Mouse (Mus musculus) gonadal fat pad, adult 2 months (tissue): Measurements from ENCODE around the gene Rep15. TPM values are rescaled to one million over a fixed set of nuclear protein-coding genes. Genes with fewer than 3 reads are reported as not detected.

ENCODE experiments used
- polyA plus RNA-seq: library from polyadenylated mRNA; depleted of rRNA; stranded (reverse); fragments of >200 nt; gene quantifications from 2 replicates; pipeline ENCODE4 v1.2.3, GENCODE M21; 2012; rRNA removed

Rep15 gene
- polyA plus RNA-seq, 1 experiment = 0.65 TPM

Other genes with a start within 250 kb of the Rep15 start
- gene Arntl2, start 236.5 kb upstream of the Rep15 start, polyA plus RNA-seq = 3.1 and 7.5 TPM in 2 replicates
- 0.32 and 1.7 TPM in 2 replicates for gene Smco2, start 182.5 kb upstream of the Rep15 start, polyA plus RNA-seq
- gene Ppfibp1, start 144.1 kb upstream of the Rep15 start, polyA plus RNA-seq = 25.5 and 27.2 TPM in 2 replicates
- gene 1700034J05Rik, start 78.2 kb upstream of the Rep15 start, polyA plus RNA-seq = 0.18 and 0.48 TPM in 2 replicates
- gene Mrps35, start 10.2 kb downstream of the Rep15 start, polyA plus RNA-seq = 7.1 and 12.8 TPM in 2 replicates
- gene Mansc4, start 54.4 kb downstream of the Rep15 start, polyA plus RNA-seq = 2.3 and 2.9 TPM in 2 replicates
- 17.1 and 19.0 TPM in 2 replicates for gene Klhl42, start 58.8 kb downstream of the Rep15 start, polyA plus RNA-seq
- gene Pthlh, start 231.6 kb downstream of the Rep15 start, polyA plus RNA-seq = 0.57 and 0.80 TPM in 2 replicates